Mouse (Mus musculus) right cerebral cortex, postnatal 25 days (tissue): ENCODE measurements around the gene Gdap2.

Experiments used
- DNase-seq: peaks from one replicate; pipeline ENCODE4 v3.0.0; 2022

Gdap2 gene

DNA sequence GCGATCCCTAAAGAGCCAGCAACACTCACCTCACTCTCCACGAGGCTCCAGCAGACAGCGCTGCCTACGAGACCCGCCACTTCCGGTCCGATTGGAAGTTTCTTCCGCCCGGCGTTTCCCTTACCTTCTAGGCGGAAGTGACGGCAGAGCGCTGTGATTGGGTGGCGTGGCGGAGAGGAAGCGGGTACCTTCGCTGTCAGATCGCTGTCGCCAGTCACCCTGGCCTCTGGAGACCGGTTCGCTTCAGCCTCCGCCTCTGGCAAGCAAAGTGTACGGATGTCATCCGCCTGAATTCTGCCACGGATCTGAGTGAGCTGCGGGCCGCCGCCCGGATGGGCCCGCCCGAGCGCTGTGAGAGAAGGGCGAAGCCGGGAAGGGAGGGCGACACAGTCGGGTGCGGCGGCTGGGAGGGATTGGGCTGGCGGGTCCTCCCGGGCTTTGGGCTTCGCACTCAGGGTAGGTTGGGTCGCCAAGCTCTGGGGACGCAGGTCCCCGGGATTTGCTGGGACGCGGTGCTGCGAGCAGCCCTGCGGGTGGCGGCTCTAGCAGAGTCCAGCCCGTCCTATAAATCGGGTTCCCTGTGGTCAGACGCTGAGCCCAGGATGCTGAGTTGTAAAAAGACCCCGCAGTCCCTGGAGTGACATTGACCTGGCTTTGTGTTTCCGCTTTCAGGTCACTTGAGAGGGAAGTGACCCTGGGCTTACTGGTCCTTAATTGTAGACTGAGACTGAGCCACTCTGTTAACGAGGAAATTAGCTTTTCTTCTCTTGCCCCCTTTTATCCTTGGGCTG lies at the start of gene Gdap2, which contains the start of gene Wdr3:
Gdap2 (plus strand) TSS at position 67 of the 791 bp plus-strand sequence.
Wdr3 (minus strand) TSS at position 93 of the 791 bp plus-strand sequence.
- peak; percentile 94 for DNase-seq

- DNase-seq, result no peak
Observed at GRCm38 (mm10) chr3:100118681-100119080, 43.5 kb upstream of the Gdap2 start.

DNA sequence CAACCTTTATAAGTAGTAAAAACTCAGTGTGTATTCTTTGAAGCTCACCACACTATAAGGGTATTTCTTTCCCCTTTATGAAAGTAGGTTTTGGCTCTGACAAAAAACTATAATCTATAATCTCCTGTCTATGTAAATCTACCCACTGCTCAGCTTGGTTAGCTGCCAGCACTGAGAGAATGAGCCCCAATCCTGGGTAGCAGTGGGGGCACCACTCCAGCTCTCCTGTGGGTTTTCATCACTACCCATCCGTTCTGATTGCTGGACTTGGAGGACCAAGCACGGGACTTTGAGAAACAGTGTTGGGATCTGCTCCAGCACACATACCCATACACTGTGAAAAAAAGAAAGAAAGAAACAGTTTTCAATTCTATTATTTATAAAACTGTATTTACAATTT lies 40.2 kb upstream of the Gdap2 start:
- no peak for DNase-seq

DNA sequence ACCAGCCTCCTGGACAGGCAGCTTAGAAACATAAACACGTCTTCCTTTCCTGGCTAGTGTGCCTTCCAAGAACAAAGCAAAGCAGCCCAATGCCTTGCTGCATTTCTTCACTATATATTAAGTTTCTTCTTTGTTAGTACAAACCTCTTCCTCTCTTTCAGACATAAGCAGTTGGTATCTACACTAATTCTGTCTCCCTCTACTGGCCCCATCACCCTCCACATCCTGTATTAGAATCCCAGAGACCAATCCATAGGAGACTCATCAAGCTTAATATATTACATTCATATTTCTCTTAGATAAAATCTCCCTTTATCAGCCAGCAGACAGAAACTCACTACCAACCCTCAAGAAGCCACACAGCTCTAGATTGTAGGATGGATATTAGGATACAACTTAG lies 39.7 kb upstream of the Gdap2 start:
- no peak for DNase-seq

- no peak for DNase-seq
Observed at GRCm38 (mm10) chr3:100160682-100161445, 1.3 kb upstream of the Gdap2 start.

DNA sequence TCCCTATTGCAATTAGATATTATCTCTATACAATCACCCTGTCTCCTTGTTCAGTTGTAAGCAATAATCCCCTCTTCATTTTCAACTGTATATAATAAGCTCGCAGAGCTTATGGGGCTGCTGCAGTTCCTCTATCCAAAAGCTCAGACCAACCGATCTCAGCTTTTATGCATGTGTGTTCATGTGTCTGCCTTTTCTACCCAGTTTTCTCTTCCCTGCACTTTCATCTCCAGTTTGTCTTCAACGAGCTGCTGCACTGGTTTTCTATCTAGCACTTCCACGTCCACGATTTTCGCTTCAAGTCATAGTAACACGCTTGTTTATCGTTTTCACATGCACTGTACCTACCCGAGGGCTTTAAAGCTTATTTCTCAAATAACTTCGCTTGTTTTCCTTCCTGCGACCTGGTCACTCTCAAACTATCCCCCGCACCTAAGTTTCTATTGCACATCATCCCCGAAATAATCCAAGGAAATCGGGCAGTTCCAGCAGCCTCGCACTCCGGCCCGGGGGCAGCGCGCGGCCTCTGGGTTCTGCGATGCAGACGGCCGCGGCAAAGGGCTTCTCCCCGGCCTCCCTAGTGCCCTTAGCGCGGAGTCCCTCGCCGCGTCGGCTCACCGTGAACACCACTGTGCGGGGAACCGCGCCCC lies 391 bp upstream of the Gdap2 start:
- no peak for DNase-seq

DNA sequence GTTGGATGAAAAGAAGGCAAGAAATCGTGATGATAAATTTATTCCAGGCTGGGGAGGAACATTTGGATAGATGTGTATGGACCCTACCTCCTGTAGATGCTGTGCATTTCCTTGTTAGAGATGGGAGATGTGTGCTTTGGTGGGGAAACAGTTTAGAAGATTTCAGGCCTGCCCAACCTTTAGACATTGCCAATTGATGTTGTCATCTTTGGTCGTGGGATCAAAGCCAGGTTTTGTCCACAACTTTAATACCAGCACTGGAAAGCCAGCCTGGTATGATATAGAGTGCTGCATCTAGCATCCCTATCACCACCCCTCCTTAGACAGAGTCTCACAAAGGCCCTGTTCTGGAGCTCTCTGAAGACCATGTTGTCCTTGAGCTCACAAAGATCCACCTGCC lies 1.4 kb downstream of the Gdap2 start:
- no peak for DNase-seq

DNA sequence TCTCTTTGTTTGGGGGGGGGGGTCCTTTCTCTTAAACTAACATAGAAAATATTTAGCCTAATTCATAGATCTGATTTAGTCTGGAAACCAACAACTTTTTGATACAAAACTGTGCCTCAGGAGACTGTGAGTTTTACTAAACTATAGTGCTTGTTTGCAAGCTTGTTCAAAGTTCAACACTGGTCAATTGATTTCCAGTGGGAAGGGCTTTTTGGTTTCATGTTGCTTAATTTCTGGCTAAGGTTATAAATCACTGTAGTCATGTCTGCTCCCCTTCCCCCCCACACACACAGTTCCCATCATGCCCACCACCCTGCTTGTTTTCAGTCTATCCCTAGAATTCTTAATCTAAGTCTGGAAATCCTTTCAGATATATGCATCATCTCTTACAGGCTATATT lies 2.8 kb downstream of the Gdap2 start:
- no peak for DNase-seq

DNA sequence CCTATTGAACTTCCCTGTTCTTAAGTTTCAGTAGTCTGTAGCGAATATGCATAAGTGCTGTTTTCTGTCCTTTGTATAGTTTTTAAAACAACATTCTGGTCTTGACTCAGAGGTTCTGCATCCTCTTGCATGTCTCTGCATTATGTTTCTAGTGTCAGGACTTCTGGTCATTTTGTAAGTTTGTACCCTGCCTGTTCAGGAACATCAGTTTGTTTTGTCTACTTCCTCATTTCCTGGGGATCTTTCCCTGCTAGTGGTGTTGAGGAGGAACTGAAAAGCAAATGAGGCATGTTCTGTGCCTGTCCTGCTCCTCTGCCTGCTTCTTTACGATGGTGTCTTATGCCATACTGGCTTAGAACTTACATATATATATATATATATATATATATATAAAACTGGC lies 13.8 kb downstream of the Gdap2 start:
- DNase-seq, result no peak

DNA sequence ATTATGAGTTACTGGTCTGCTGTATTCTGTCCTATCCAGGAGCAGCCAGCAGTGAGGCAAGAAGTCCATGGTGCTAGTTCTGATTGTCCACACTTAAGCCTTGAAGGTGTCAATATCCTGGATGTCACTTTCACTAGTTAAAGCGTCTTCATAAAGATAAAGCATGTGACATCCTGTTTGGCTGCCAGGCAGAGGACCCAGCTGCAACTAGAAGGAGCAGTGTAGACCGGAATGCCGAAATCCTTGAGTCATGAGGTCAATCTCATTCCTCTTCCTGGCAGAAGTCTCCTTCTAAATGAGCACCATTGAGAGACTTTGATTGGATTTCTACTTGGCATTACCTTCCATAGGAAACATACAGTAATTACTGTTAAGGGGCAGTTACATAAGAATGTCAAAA lies 18.3 kb downstream of the Gdap2 start:
- DNase-seq, result no peak

DNA sequence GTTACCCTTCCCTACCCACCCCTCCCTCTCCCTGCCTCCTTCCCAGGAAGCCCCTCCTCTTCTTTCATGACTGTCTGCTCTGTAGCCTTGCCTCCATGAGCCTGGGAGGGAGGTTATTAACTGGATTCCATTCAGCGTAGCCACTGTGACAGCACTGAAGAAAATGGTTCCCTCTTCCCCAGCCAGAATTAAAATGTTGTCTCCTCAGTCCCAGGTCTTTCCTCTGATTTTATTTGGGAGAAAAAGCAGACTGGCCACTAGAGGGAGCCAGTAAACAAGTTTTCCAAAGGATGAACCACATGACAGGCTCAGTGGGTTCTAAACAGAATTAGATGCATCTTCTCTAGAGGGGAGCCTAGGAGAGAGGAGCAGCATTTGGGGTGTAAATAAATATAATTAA lies 27.3 kb downstream of the Gdap2 start:
- DNase-seq, result peak; percentile 50

GRCm38 (mm10) chr3:100189861-100190260 lies 27.7 kb downstream of the Gdap2 start:
- no peak for DNase-seq

DNA sequence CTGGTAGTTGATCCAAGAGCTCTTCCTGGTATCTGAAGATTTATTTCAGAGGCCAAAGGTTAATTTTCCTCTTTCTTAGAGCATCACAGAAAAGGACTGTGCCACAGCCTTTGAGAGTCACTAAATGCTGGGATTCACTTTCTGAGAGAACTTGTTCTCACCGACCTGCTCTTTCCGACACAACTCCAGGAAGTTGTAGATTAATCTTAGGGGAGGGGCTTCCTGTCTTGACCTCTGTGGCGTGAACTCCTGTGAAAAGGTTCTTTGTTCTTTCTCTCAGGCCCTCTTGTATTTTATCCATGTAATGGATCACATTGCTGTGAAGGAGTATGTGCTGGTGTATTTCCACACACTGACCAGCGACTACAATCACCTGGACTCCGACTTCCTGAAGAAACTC lies 32.0 kb downstream of the Gdap2 start:
- DNase-seq, result no peak

GRCm38 (mm10) chr3:100201554-100201953 lies 39.4 kb downstream of the Gdap2 start:
- DNase-seq, result no peak

DNA sequence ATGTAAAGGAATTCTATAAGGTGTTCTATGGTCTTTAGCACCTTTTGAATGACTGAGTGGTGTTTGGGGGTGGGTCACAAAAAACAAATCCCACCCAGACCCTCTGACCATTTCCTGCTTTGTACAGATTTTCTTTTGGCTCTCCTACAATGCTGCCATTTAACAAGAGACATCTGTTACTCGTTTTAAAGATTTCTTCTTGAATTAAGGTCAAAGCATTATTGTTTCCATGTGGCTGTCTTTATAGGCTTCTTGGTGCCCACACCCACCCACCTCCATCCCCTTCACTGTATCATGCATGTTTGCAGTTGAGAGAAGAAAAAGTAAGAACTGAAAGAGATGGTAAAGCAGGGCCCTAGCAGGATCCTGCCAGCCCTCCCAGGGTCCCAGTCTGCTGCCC lies 44.8 kb downstream of the Gdap2 start:
- DNase-seq, result no peak

GRCm38 (mm10) chr3:100215469-100215868 lies 53.3 kb downstream of the Gdap2 start:
- DNase-seq, result no peak

DNA sequence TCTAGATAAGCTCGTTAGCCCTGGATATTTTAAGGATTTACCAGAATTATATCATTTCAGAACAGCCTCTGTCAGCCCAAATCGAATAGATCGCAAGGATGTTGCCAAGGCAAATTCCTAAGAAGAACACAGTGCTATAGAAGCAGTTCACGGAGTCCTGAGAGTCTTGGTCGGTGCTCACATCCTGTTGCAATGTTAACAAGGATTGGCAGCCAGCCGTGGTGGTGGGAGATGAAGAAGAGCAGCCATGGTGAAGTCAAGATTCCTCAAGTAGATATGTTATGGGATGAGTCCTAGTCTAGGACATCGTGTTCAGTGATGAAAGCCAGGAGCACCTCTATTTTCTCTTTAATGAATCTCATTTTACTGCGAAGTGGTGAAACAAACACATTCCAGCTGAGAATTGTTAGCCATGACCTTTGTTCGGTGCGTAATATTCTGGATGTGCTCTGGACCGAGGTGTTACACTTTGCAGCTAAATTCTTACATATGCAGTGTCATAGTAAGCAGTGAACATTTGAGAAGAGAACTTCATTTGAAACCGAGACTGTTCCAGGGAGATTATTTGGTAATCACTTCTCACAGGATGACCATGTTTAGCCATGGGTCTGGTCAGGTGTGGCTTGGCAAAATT lies 63.3 kb downstream of the Gdap2 start:
- no peak for DNase-seq

DNA sequence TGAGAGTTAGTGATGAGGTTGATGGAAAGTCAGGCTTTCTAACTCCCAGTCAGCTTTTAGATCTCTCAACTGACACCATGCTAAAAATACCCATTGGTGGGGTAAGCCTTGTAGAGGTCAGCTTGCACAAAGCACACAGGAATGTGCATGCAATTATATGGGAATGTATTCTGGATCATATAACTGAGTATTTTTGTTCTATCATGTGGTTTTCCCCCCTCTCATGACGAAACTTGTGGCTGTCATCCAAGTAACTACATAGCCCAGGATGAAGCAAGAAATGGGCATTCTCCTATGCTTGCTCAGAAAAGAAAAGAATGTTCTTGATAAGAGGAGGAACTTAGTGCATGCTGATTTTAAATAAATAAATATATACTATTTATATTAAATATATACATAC lies 65.3 kb downstream of the Gdap2 start:
- no peak for DNase-seq

DNA sequence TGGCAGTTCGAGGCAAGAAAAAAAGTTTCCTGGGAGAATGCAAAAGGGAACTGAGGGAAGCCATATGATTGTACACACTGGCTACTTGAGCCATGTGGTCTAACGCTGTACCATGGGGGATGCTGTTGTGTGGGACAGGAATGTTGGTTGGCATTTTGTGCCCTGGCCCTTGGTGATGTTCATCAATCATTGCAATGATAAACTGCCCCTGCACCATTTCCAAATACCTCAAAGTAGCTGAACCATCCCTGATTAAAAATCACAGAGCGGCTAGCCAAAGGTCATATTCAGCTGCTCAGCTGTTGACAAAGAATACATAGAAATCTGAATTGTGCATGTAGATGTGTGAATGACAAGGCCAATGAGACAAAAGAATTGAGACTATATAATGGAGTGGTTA lies 66.8 kb downstream of the Gdap2 start:
- no peak for DNase-seq

GRCm38 (mm10) chr3:100236725-100237436 lies 74.7 kb downstream of the Gdap2 start:
- DNase-seq, result no peak

DNA sequence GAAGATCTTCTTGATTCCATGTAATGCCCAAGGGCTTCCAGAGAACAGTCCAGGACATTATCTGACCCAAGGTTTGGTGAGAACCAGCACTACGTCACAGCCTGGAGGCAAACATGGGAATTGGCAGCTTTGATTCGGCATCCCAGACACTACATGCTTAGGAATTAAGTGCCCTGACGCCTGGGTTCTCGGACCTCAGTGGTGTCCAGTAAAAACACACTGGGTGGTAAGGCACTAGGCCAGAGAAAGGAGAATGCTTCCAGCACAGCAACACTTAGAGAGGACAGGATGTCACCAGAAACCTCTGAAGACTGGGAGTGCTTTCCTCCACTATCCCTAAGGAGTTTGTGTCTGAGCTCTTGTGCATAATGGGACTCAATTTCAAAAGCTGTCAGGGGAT lies 80.0 kb downstream of the Gdap2 start:
- no peak for DNase-seq

GRCm38 (mm10) chr3:100246286-100246825 lies 84.2 kb downstream of the Gdap2 start:
- DNase-seq, result no peak
